Mouse (Mus musculus): ENCODE data around the gene Akain1.

GRCm38 (mm10) chr17:69438486-69438885 lies 640 bp upstream of the Akain1 start:
- no peak for TF ChIP-seq CTCF (IDR thresholded peaks at IDR 0.05; ENCODE audit: low read depth, low read length)
- no peak for TF ChIP-seq POLR2A (IDR thresholded peaks at IDR 0.05; ENCODE audit: borderline replicate concordance, low read depth, low read length)
